Mouse (Mus musculus) myocyte (in vitro differentiated cells): ENCODE results near the gene Cyp27a1. TPM values are rescaled to one million over a fixed set of nuclear protein-coding genes. Genes with fewer than 3 reads are reported as not detected.

ENCODE experiments used
- H3K27me3 ChIP-seq: one replicate; pipeline ENCODE4 v1.6.1; 2011; ENCODE audit not compliant: control insufficient read depth, insufficient read depth, insufficient read length
- H3K36me3 ChIP-seq: one replicate; pipeline ENCODE4 v1.6.1; 2011; ENCODE audit not compliant: control insufficient read depth, insufficient read depth
- H3K4me2 ChIP-seq: one replicate; pipeline ENCODE4 v1.6.1; 2011; ENCODE audit warnings: low read depth, control low read depth
- H3K4me3 ChIP-seq: one replicate; pipeline ENCODE4 v1.5.1; 2011; ENCODE audit warnings: mild to moderate bottlenecking, control low read depth, moderate library complexity
- H3K79me2 ChIP-seq: one replicate; pipeline ENCODE4 v1.6.1; 2011; ENCODE audit not compliant: control insufficient read depth, insufficient read depth
- H3ac ChIP-seq: one replicate; pipeline ENCODE4 v1.6.1; 2011; ENCODE audit not compliant: control insufficient read depth, insufficient read length
- CEBPB ChIP-seq: IDR thresholded peaks from 2 replicates; pipeline ENCODE4 v1.6.1; 2011; ENCODE audit warnings: mild to moderate bottlenecking, moderate library complexity; ENCODE audit not compliant: poor library complexity, insufficient read depth, severe bottlenecking
- E2F4 ChIP-seq: IDR thresholded peaks from one replicate; pipeline ENCODE4 v1.6.1; 2011; ENCODE audit warnings: mild to moderate bottlenecking, control low read depth, moderate library complexity; ENCODE audit not compliant: insufficient read depth
- MAX ChIP-seq: IDR thresholded peaks from one replicate; pipeline ENCODE4 v1.6.1; 2011; ENCODE audit warnings: low read depth, mild to moderate bottlenecking, control low read depth
- MYOD1 ChIP-seq, 3 experiments: IDR thresholded peaks; one replicate each; pipeline ENCODE4 v1.6.1; 2011; ENCODE audit warnings: control low read depth in 2 of 3, low read depth in 2 of 3, mild to moderate bottlenecking in 2 of 3, moderate library complexity in 1 of 3; ENCODE audit not compliant: insufficient read length in 2 of 3, control insufficient read depth in 1 of 3
- MYOG ChIP-seq, 3 experiments: IDR thresholded peaks; one replicate each; pipeline ENCODE4 v1.6.1; 2011; ENCODE audit warnings: control low read depth in 2 of 3, low read depth in 2 of 3, mild to moderate bottlenecking in 2 of 3; ENCODE audit not compliant: insufficient read length in 2 of 3, control insufficient read depth in 1 of 3, insufficient read depth in 1 of 3
- POLR2A ChIP-seq: IDR thresholded peaks from one replicate; pipeline ENCODE4 v1.6.1; 2011; ENCODE audit warnings: low read depth, mild to moderate bottlenecking, control low read depth, moderate library complexity; ENCODE audit not compliant: insufficient read length
- POLR2AphosphoS2 ChIP-seq: IDR thresholded peaks from one replicate; pipeline ENCODE4 v1.6.1; 2011; ENCODE audit warnings: low read depth, control low read depth; ENCODE audit not compliant: insufficient read length
- REST ChIP-seq: IDR thresholded peaks from one replicate; pipeline ENCODE4 v1.6.1; 2011; ENCODE audit warnings: mild to moderate bottlenecking, control low read depth, moderate library complexity; ENCODE audit not compliant: insufficient read depth, insufficient read length
- SRF ChIP-seq: IDR thresholded peaks from one replicate; pipeline ENCODE4 v1.6.1; 2011; ENCODE audit warnings: low read depth; ENCODE audit not compliant: control insufficient read depth, insufficient read length
- TCF12 ChIP-seq: IDR thresholded peaks from one replicate; pipeline ENCODE4 v1.6.1; 2011; ENCODE audit warnings: mild to moderate bottlenecking, control low read depth; ENCODE audit not compliant: poor library complexity, insufficient read depth, severe bottlenecking
- TCF3 ChIP-seq: IDR thresholded peaks from one replicate; pipeline ENCODE4 v1.6.1; 2011; ENCODE audit warnings: low read depth, control low read depth; ENCODE audit not compliant: insufficient read length
- USF1 ChIP-seq: IDR thresholded peaks from one replicate; pipeline ENCODE4 v1.6.1; 2011; ENCODE audit warnings: low read depth, mild to moderate bottlenecking, control low read depth, moderate library complexity
- polyA plus RNA-seq: library from polyadenylated mRNA; unstranded; fragments of >200 nt; fragmentation: generic; extraction: Trizol; gene quantifications from one replicate; pipeline ENCODE4 v1.2.1, GENCODE M21; 2012; ENCODE audit warnings: missing spikeins

Cyp27a1 gene
- polyA plus RNA-seq, 1 experiment: 0.42 TPM

DNA sequence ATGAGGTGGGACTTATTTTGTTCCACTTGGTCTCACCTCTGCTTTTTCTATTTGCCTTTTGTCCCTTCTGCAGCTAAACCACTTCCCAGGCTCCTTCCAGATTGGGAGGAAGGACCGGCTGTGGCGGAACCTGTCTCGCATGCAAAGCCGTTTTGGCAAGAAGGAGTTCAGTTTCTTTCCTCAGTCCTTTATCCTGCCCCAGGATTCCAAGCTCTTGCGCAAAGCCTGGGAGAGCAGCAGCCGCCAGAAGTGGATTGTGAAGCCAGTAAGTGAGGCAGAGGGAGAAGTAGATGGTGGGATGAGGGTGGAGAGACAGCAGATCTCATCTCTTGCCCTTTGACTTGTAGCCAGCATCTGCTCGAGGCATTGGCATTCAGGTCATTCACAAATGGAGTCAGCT is 26.2 kb upstream of the Cyp27a1 start:
- Histone ChIP-seq H3K27me3 (no peaks in the 10 kb centered on the region), H3ac (no peak overlapping the region), H3K4me3 (no peak overlapping the region), H3K36me3 (peaks cover 58% of the 10 kb centered on the region), H3K4me2 (no peak overlapping the region), H3K79me2 (no peaks in the 10 kb centered on the region)
- TF ChIP-seq MAX (no peak), REST (no peak)

DNA sequence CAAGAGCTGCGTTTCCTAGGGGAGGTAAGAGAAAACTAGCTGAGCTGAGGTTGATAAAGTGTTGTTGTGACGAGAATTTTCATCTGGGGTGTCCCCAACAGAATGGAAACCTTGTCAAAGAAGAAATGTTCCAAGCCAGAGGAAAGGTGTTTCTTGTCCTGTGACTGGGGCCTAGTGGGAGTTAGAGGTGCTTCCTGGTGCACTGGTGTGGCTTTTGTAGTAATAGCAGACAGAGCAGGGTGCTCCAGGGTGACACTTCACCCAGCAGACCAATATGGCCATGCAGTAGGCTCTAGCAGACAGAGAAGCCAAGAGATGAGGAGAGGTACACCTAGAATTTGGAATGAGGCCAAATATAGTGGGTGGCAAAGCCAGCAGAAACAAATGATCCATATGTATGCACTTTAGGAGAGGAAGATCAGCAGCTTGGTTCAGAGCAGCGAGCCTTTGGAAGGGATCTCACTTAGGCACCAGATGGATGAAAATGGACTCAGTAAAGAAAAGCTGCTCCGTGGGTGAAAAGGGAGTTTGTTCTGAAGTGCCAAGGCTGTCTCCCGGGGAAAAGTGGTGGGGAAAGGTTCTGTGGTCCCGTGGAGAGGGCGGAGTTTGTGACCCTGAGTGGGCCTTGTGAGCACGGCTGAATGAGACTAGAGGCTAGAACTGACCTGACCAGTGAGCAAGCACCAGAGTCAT is 19.3 kb upstream of the Cyp27a1 start:
- Histone ChIP-seq H3ac (no peak overlapping the region), H3K36me3 (peaks cover 23% of the 10 kb centered on the region), H3K79me2 (no peaks in the 10 kb centered on the region), H3K4me3 (no peak overlapping the region), H3K27me3 (no peaks in the 10 kb centered on the region), H3K4me2 (no peak overlapping the region)
- no peak for TF ChIP-seq REST
- no peak for TF ChIP-seq TCF12
- TF ChIP-seq CEBPB: no peak
- no peak for TF ChIP-seq USF1
- no peak for TF ChIP-seq SRF
- no peak for TF ChIP-seq POLR2A
- no peak for TF ChIP-seq MYOD1 (IDR thresholded peaks at IDR 0.05; ENCODE audit: control insufficient read depth in 1 of 3, insufficient read length in 2 of 3, low read depth in 2 of 3)
- TF ChIP-seq POLR2AphosphoS2: no peak
- no peak for TF ChIP-seq TCF3
- TF ChIP-seq MYOG (IDR thresholded peaks at IDR 0.05; ENCODE audit: control insufficient read depth in 1 of 3, insufficient read depth in 1 of 3, insufficient read length in 2 of 3, low read depth in 2 of 3): no peak
- TF ChIP-seq E2F4: no peak
- TF ChIP-seq MAX: no peak

DNA sequence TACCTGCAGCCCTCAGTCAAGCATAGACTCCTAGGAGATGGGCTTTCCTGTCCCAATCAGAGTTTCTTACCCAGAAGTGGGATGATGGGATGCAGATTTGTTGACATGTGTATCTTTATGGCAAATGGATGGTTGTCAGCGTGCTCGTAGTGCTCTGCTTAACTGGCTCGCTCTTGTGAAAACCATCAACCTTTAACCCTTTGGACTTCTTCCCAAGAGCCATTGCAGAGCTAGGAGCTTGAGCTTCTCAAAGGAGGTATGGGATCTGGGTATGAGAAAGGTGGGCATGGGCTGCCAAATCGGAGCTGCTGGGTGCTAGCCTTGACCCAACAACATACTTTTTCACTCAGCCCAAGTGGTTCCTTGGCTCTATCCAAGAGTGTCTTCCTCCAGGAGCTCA is 17.5 kb upstream of the Cyp27a1 start:
- H3K4me3 ChIP-seq: no peak overlapping the region
- no peaks in the 10 kb centered on the region for H3K27me3 ChIP-seq
- no peak overlapping the region for H3ac ChIP-seq
- no peak for TF ChIP-seq TCF12
- TF ChIP-seq MAX: no peak
- no peak for TF ChIP-seq POLR2A
- TF ChIP-seq MYOG (IDR thresholded peaks at IDR 0.05; ENCODE audit: control insufficient read depth in 1 of 3, insufficient read depth in 1 of 3, insufficient read length in 2 of 3, low read depth in 2 of 3): no peak
- no peak for TF ChIP-seq TCF3
- TF ChIP-seq REST: no peak
- TF ChIP-seq POLR2AphosphoS2: no peak
- TF ChIP-seq USF1: no peak
- TF ChIP-seq E2F4: no peak
- no peak for TF ChIP-seq CEBPB
- no peak for TF ChIP-seq MYOD1 (IDR thresholded peaks at IDR 0.05; ENCODE audit: control insufficient read depth in 1 of 3, insufficient read length in 2 of 3, low read depth in 2 of 3)
- TF ChIP-seq SRF: no peak
- no peaks in the 10 kb centered on the region for H3K79me2 ChIP-seq
- H3K4me2 ChIP-seq: no peak overlapping the region
- peaks cover 22% of the 10 kb centered on the region for H3K36me3 ChIP-seq

DNA sequence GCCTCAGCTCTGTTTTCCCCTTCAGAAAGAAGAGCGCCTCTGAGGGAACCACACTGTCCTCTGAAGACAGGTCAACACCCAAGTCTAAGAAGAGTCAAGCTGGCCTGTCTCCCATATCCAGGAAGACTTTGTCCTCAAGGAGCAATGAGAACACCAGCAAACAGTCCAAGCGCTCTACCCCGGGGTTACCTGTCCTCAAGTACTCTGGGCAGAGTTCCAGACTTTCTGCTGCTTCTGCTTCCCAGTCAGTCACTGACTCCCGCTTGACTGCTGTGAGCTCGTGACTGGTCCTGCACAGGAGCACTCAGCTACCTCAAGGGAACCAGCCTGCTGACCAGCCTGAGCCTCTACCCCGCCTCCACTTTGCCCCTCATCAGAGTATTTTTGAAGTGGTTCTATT is 16.0 kb upstream of the Cyp27a1 start:
- Histone ChIP-seq H3K79me2 (no peaks in the 10 kb centered on the region), H3ac (no peak overlapping the region), H3K4me2 (no peak overlapping the region), H3K4me3 (no peak overlapping the region), H3K27me3 (no peaks in the 10 kb centered on the region), H3K36me3 (peaks cover 24% of the 10 kb centered on the region)
- TF ChIP-seq MYOG (IDR thresholded peaks at IDR 0.05; ENCODE audit: control insufficient read depth in 1 of 3, insufficient read depth in 1 of 3, insufficient read length in 2 of 3, low read depth in 2 of 3) (no peak), POLR2A (no peak), SRF (no peak), MYOD1 (IDR thresholded peaks at IDR 0.05; ENCODE audit: control insufficient read depth in 1 of 3, insufficient read length in 2 of 3, low read depth in 2 of 3) (no peak), TCF3 (no peak), USF1 (no peak), E2F4 (no peak), MAX (no peak), CEBPB (no peak)

DNA sequence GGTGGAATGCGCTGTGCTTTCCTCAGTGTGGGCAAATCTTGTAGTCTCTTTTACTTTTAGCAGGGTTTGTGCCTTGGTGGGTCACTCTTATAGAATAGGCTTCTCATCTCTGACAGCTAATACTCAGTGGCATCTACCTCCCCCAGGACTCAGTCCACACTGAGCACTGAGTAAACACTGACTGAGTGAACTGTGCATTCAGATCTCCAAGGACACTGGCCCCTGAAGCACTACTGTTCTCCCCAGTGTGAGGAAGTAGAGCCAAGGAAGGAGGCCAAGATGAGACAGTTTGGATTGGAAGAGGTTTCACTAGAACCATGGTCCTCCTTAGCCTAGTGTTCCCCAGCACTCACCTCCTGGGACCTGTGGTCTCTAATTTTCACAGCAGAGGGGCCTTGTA is 15.0 kb upstream of the Cyp27a1 start:
- no peak overlapping the region for H3ac ChIP-seq
- H3K36me3 ChIP-seq: peaks cover 27% of the 10 kb centered on the region
- H3K79me2 ChIP-seq: no peaks in the 10 kb centered on the region
- H3K4me2 ChIP-seq: no peak overlapping the region
- H3K4me3 ChIP-seq: no peak overlapping the region
- no peak for TF ChIP-seq SRF
- no peak for TF ChIP-seq REST
- TF ChIP-seq POLR2A: no peak
- TF ChIP-seq TCF12: no peak
- TF ChIP-seq TCF3: no peak
- TF ChIP-seq CEBPB: no peak
- TF ChIP-seq POLR2AphosphoS2: no peak
- H3K27me3 ChIP-seq: no peaks in the 10 kb centered on the region
